Mouse (Mus musculus) bone marrow macrophage, adult 2 months (primary cell): ENCODE measurements around the gene Crtac1.

Source experiments
- CTCF ChIP-seq: IDR thresholded peaks from 2 replicates; pipeline ENCODE4 v1.5.1; 2012; ENCODE audit warnings: low read depth, mild to moderate bottlenecking, low read length, moderate library complexity
- POLR2A ChIP-seq: IDR thresholded peaks from 2 replicates; pipeline ENCODE4 v1.6.1; 2012; ENCODE audit warnings: mild to moderate bottlenecking, low read depth, low read length, borderline replicate concordance

DNA sequence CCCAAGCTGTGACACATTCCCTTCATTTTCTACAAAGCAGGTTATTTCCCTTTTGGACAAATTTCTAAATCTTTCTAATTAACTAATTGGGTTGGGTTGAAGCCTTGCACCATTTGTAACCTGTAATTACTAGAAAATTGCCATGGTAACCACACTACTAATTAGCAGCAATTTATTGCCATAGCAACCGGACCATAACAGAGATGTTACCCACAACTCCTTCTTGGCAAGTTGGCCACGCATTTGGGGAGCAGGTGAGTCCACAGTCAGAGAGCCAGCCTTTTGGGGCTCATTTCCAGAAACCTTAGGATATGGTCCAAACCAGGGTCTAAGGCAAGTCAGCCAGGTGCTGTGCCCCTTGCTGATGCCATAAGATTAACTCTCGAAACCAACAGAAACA is 119.4 kb downstream of the Crtac1 start:
- TF ChIP-seq CTCF (no peak), POLR2A (no peak)
